Comparison of ENCODE assay signal across 17 mouse cellular contexts in the genomic region with DNA sequence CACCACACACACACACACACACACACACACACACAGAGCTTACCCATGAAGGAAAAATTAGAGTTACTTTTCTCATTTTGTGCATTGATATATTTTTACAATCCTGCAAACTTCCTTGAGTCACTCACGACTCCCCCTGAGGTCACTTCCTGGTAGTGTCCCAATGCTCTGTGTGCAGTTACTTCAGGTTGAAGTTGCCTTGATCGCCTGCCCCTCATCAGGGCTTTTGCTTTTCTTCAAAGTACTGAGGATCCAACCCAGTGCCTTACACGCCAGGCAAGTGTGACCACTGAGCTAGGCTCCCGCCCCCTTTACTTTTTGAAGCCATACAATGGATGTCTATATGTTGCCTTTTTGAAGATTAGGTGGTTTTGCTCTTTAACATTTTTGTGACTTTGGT. TPM values are rescaled to one million over a fixed set of nuclear protein-coding genes. Genes with fewer than 3 reads are reported as not detected.
DNase-seq lines count a peak whose midpoint lies in the region; ATAC-seq and TF ChIP-seq lines count a peak whose summit lies in the region.
"Had no signal": no experiment of that assay in that cellular context is flagged by ENCODE, and none has a peak within 500 bp of the region (broad histone marks: within the 10 kb centered on the region; RNA-seq: fewer than 3 reads in every experiment).

No protein-coding gene starts in this region.

- peak; percentile 33; the same call in 1 of the 2 replicates for TF ChIP-seq CTCF in intestine, postnatal 0 days (IDR thresholded peaks at IDR 0.05; ENCODE audit: low read depth)
- TF ChIP-seq CTCF in gastrocnemius, adult 2 months (IDR thresholded peaks at IDR 0.05) = no peak

- no peak overlapping the region for H3K27ac ChIP-seq in heart, embryonic 10.5 days
- H3K27ac ChIP-seq in intestine, postnatal 0 days (ENCODE audit: low read depth, low read length) = no peak overlapping the region
- H3K27ac ChIP-seq in intestine, embryonic 16.5 days (ENCODE audit: low read length) = no peak overlapping the region
- no peak overlapping the region for H3K27ac ChIP-seq in gastrocnemius, adult 2 months
- H3K27ac ChIP-seq: embryonic facial prominence, embryonic 10.5 days; embryonic facial prominence, embryonic 12.5 days; forebrain, embryonic 13.5 days; forebrain, embryonic 15.5 days had no signal

- H3K4me3 ChIP-seq in heart, embryonic 10.5 days = no peak overlapping the region
- no peak overlapping the region for H3K4me3 ChIP-seq in intestine, postnatal 0 days (ENCODE audit: low read depth, low read length)
- no peak overlapping the region for H3K4me3 ChIP-seq in intestine, embryonic 16.5 days (ENCODE audit: low read length)
- H3K4me3 ChIP-seq in gastrocnemius, adult 2 months = no peak overlapping the region
- H3K4me3 ChIP-seq: embryonic facial prominence, embryonic 10.5 days; embryonic facial prominence, embryonic 12.5 days; forebrain, embryonic 13.5 days; forebrain, embryonic 15.5 days had no signal

- H3K4me2 ChIP-seq in intestine, postnatal 0 days (replicated peaks; ENCODE audit: low read depth) = no peak overlapping the region
- no peak overlapping the region for H3K4me2 ChIP-seq in intestine, embryonic 16.5 days (ENCODE audit: low read depth, low read length)
- H3K4me2 ChIP-seq: embryonic facial prominence, embryonic 12.5 days; forebrain, embryonic 13.5 days; forebrain, embryonic 15.5 days had no signal

- no peak for ATAC-seq in intestine, postnatal 0 days
- ATAC-seq in intestine, embryonic 16.5 days = no peak
- ATAC-seq: forebrain, embryonic 13.5 days; forebrain, embryonic 15.5 days; forebrain, postnatal 0 days had no signal

- DNase-seq in heart, adult 11 months = peak; percentile 85
- DNase-seq in heart, embryonic 10.5 days (ENCODE audit: low spot score) = no peak
- peak; percentile 36 for DNase-seq in 416B (ENCODE audit: low read depth)
- no peak for DNase-seq in gastrocnemius, adult 2 months
- DNase-seq: cerebellum, adult 11-12 months; cerebellum, adult 2 months; cerebellum, adult 9-10 months; cerebellum, postnatal 10 days; cerebellum, postnatal 25 days; forebrain, postnatal 0 days had no signal

- peaks cover 1% of the 10 kb centered on the region; the same call in 1 of the 2 replicates for H3K4me1 ChIP-seq in heart, embryonic 10.5 days
- peaks cover 4% of the 10 kb centered on the region; the same call in 1 of the 2 replicates for H3K4me1 ChIP-seq in intestine, postnatal 0 days (replicated peaks; ENCODE audit: control insufficient read depth, insufficient read depth, low read length)
- H3K4me1 ChIP-seq in intestine, embryonic 16.5 days (ENCODE audit: control insufficient read depth, insufficient read depth, low read length) = peaks cover 3% of the 10 kb centered on the region; the same call in 1 of the 2 replicates

- no peaks in the 10 kb centered on the region for H3K27me3 ChIP-seq in heart, embryonic 10.5 days (ENCODE audit: insufficient read depth, poor library complexity, severe bottlenecking)
- no peaks in the 10 kb centered on the region for H3K27me3 ChIP-seq in intestine, postnatal 0 days (replicated peaks; ENCODE audit: control insufficient read depth, insufficient read depth, low read length)
- H3K27me3 ChIP-seq in intestine, embryonic 16.5 days (replicated peaks; ENCODE audit: control insufficient read depth, insufficient read depth, low read length) = no peaks in the 10 kb centered on the region
- H3K27me3 ChIP-seq: embryonic facial prominence, embryonic 12.5 days; forebrain, embryonic 13.5 days; forebrain, embryonic 15.5 days had no signal

- 82% methylated on average over 4 of the region's 4 CpGs for WGBS in heart, embryonic 10.5 days
- WGBS in intestine, postnatal 0 days = 78% methylated on average over 4 of the region's 4 CpGs
- 87% methylated on average over 4 of the region's 4 CpGs for WGBS in intestine, embryonic 16.5 days

- peaks cover 30% of the 10 kb centered on the region for H3K36me3 ChIP-seq in heart, embryonic 10.5 days
- peaks cover 27% of the 10 kb centered on the region for H3K36me3 ChIP-seq in intestine, postnatal 0 days (ENCODE audit: control insufficient read depth, insufficient read depth)
- no peaks in the 10 kb centered on the region for H3K36me3 ChIP-seq in intestine, embryonic 16.5 days (ENCODE audit: control insufficient read depth, insufficient read depth, low read length)

- no peaks in the 10 kb centered on the region for H3K9me3 ChIP-seq in heart, embryonic 10.5 days
- H3K9me3 ChIP-seq in intestine, postnatal 0 days (ENCODE audit: control insufficient read depth) = no peaks in the 10 kb centered on the region
- no peaks in the 10 kb centered on the region for H3K9me3 ChIP-seq in intestine, embryonic 16.5 days (ENCODE audit: control insufficient read depth, low read length)
- H3K9me3 ChIP-seq: embryonic facial prominence, embryonic 10.5 days; embryonic facial prominence, embryonic 12.5 days; forebrain, embryonic 13.5 days; forebrain, embryonic 15.5 days had no signal

- intact Hi-C loops in gastrocnemius, adult 2 months (cut with DNase I) = no loop called here

- H3K9ac ChIP-seq in intestine, postnatal 0 days (ENCODE audit: low read depth, low read length) = no peak overlapping the region
- H3K9ac ChIP-seq in intestine, embryonic 16.5 days (ENCODE audit: low read depth, low read length) = no peak overlapping the region
- H3K9ac ChIP-seq: embryonic facial prominence, embryonic 12.5 days; forebrain, embryonic 13.5 days; forebrain, embryonic 15.5 days; forebrain, postnatal 0 days had no signal

RNA-seq across cellular contexts. Expression of gene Rfk, which starts 6.1 kb away (rescaled TPM):
- polyA plus RNA-seq in heart, embryonic 10.5 days (2016; fragmentation: Nextera tagmentation; extraction: Ambion mirVana) = 52.6 and 57.7 TPM in 2 replicates
- 484 and 527 TPM in 2 replicates for polyA plus RNA-seq in intestine, postnatal 0 days (2015; fragmentation: Nextera tagmentation; extraction: Ambion mirVana)
- polyA plus RNA-seq in intestine, embryonic 16.5 days (2015; fragmentation: Nextera tagmentation; extraction: Ambion mirVana) = 118 and 135 TPM in 2 replicates
- 10 to 100 TPM; 62.3 to 74.5 TPM for total RNA-seq in gastrocnemius, adult 2 months (2021)

RNA-seq across cellular contexts. Expression of gene Gcnt1, which starts 27.3 kb away (rescaled TPM):
- polyA plus RNA-seq in heart, embryonic 10.5 days (2016; fragmentation: Nextera tagmentation; extraction: Ambion mirVana) = 7.7 and 9.4 TPM in 2 replicates
- polyA plus RNA-seq in intestine, postnatal 0 days (2015; fragmentation: Nextera tagmentation; extraction: Ambion mirVana) = 1.1 and 1.4 TPM in 2 replicates
- polyA plus RNA-seq in intestine, embryonic 16.5 days (2015; fragmentation: Nextera tagmentation; extraction: Ambion mirVana) = 3.5 and 3.8 TPM in 2 replicates
- under 1 TPM; 0.41 to 0.95 TPM for total RNA-seq in gastrocnemius, adult 2 months (2021)
- total RNA-seq: MEL had no signal

Comparison
In these comparisons a context has a peak if more than half of its experiments do, and no peak if none do; other contexts are left out.
1. DNase-seq: peak in heart, adult 11 months (single experiment) and 416B (single experiment); none in heart, embryonic 10.5 days (single experiment) and gastrocnemius, adult 2 months (single experiment).